Mouse (Mus musculus): Measurements from ENCODE around the gene Tspan33. TPM values are rescaled to one million over a fixed set of nuclear protein-coding genes. Genes with fewer than 3 reads are reported as not detected.
"Not testable (repeated sequence)": the region's sequence is repeated elsewhere in the genome, so short reads cannot be mapped to it uniquely, and the experiment has no call there.

The Tspan33 gene
- 1 to 10 TPM; 2.5 to 4.0 TPM for total RNA-seq (2021)
- long read RNA-seq, experiment 1, partial matches to known transcripts: 0 of 9 reads
- long read RNA-seq, experiment 1, other reads (novel, unspliced or antisense): 4 of 9 reads
- long read RNA-seq, experiment 2, partial matches to known transcripts: 0 of 4 reads
- long read RNA-seq, experiment 2, other reads (novel, unspliced or antisense): 0 of 4 reads

- DNase-seq (ENCODE audit: low spot score in 2 of 2): peak; percentile 88 to 89
These were observed at the start of gene Tspan33 for GRCm38 (mm10) chr6:29693953-29694352. Gene Tspan33, plus strand, starts transcription at chr6:29694222.

GRCm38 (mm10) chr6:29649494-29650169 is 44.4 kb upstream of the Tspan33 start:
- DNase-seq (ENCODE audit: low spot score in 2 of 2): peak; percentile 85 to 86

GRCm38 (mm10) chr6:29650170-29650549 is 43.9 kb upstream of the Tspan33 start:
- DNase-seq (ENCODE audit: low spot score in 2 of 2): no peak

- no peak for DNase-seq (ENCODE audit: low spot score in 2 of 2)
These were observed 40.8 kb upstream of the Tspan33 start for GRCm38 (mm10) chr6:29653271-29653670.

GRCm38 (mm10) chr6:29658626-29659475 is 35.2 kb upstream of the Tspan33 start:
- no peak for DNase-seq (ENCODE audit: low spot score in 2 of 2)

GRCm38 (mm10) chr6:29659964-29660363 is 34.1 kb upstream of the Tspan33 start:
- no peak for DNase-seq (ENCODE audit: low spot score in 2 of 2)

- DNase-seq (ENCODE audit: low spot score in 2 of 2): no peak
These were observed 33.2 kb upstream of the Tspan33 start for GRCm38 (mm10) chr6:29660662-29661307.

- no peak for DNase-seq (ENCODE audit: low spot score in 2 of 2)
These were observed 26.8 kb upstream of the Tspan33 start for GRCm38 (mm10) chr6:29667266-29667665.

GRCm38 (mm10) chr6:29671741-29672140 is 22.3 kb upstream of the Tspan33 start:
- DNase-seq (ENCODE audit: low spot score in 2 of 2): no peak

- DNase-seq (ENCODE audit: low spot score in 2 of 2): no peak
These were observed 21.2 kb upstream of the Tspan33 start for GRCm38 (mm10) chr6:29672563-29673411.

GRCm38 (mm10) chr6:29673739-29674138 is 20.3 kb upstream of the Tspan33 start:
- DNase-seq (ENCODE audit: low spot score in 2 of 2): no peak

GRCm38 (mm10) chr6:29679947-29680550 is 14.0 kb upstream of the Tspan33 start:
- DNase-seq (ENCODE audit: low spot score in 2 of 2): not testable (repeated sequence)

- no peak for DNase-seq (ENCODE audit: low spot score in 2 of 2)
These were observed 12.2 kb upstream of the Tspan33 start for GRCm38 (mm10) chr6:29681853-29682252.

GRCm38 (mm10) chr6:29684686-29685085 is 9.3 kb upstream of the Tspan33 start:
- DNase-seq (ENCODE audit: low spot score in 2 of 2): no peak

- DNase-seq (ENCODE audit: low spot score in 2 of 2): no peak
These were observed 8.1 kb upstream of the Tspan33 start for GRCm38 (mm10) chr6:29685952-29686351.

GRCm38 (mm10) chr6:29689458-29689857 is 4.6 kb upstream of the Tspan33 start:
- DNase-seq (ENCODE audit: low spot score in 2 of 2): no peak

- peak in 1 of 2 experiments; percentile 19 for DNase-seq (ENCODE audit: low spot score in 2 of 2)
These were observed 610 bp downstream of the Tspan33 start for GRCm38 (mm10) chr6:29694375-29695289.

- no peak for DNase-seq (ENCODE audit: low spot score in 2 of 2)
These were observed 1.3 kb downstream of the Tspan33 start for GRCm38 (mm10) chr6:29695290-29695674.

GRCm38 (mm10) chr6:29695975-29696374 is 2.0 kb downstream of the Tspan33 start:
- no peak for DNase-seq (ENCODE audit: low spot score in 2 of 2)
